Comparison of ENCODE assay signal across 12 mouse cellular contexts in genomic region chr13:113055826-113056225, GRCm38 (mm10). TPM values are rescaled to one million over a fixed set of nuclear protein-coding genes. Genes with fewer than 3 reads are reported as not detected.
A peak's percentile ranks its signal among the peaks of the same experiment; 100 is the strongest.
DNase-seq lines count a peak whose midpoint lies in the region; ATAC-seq lines count a peak whose summit lies in the region.
"Had no signal": no experiment of that assay in that cellular context is flagged by ENCODE, and none has a peak within 500 bp of the region (broad histone marks: within the 10 kb centered on the region; RNA-seq: fewer than 3 reads in every experiment).

No protein-coding gene starts in this region.

- 35% methylated on average over 8 of the region's 8 CpGs for WGBS in kidney, embryonic 15.5 days
- WGBS in midbrain, embryonic 14.5 days, result 35% methylated on average over 8 of the region's 8 CpGs
- WGBS in midbrain, embryonic 11.5 days, result 48% methylated on average over 8 of the region's 8 CpGs

- no peak overlapping the region for H3K27ac ChIP-seq in kidney, embryonic 15.5 days
- no peak overlapping the region for H3K27ac ChIP-seq in midbrain, embryonic 14.5 days (replicated peaks; ENCODE audit: low read depth, low read length)
- no peak overlapping the region for H3K27ac ChIP-seq in midbrain, embryonic 11.5 days (ENCODE audit: low read depth, low read length)
- H3K27ac ChIP-seq: limb, embryonic 15.5 days had no signal

- H3K4me1 ChIP-seq in kidney, embryonic 15.5 days, result no peaks in the 10 kb centered on the region
- no peaks in the 10 kb centered on the region for H3K4me1 ChIP-seq in midbrain, embryonic 14.5 days (ENCODE audit: control insufficient read depth, insufficient read depth, low read length)
- no peaks in the 10 kb centered on the region for H3K4me1 ChIP-seq in midbrain, embryonic 11.5 days (ENCODE audit: control insufficient read depth, insufficient read depth, low read length)
- H3K4me1 ChIP-seq: limb, embryonic 15.5 days had no signal

- no peaks in the 10 kb centered on the region for H3K36me3 ChIP-seq in kidney, embryonic 15.5 days
- H3K36me3 ChIP-seq in midbrain, embryonic 14.5 days (ENCODE audit: control insufficient read depth, insufficient read depth, low read length), result no peaks in the 10 kb centered on the region
- H3K36me3 ChIP-seq in midbrain, embryonic 11.5 days (ENCODE audit: control insufficient read depth, insufficient read depth, low read length), result no peaks in the 10 kb centered on the region
- H3K36me3 ChIP-seq: limb, embryonic 15.5 days had no signal

- H3K27me3 ChIP-seq in kidney, embryonic 15.5 days, result peaks cover 5% of the 10 kb centered on the region
- no peaks in the 10 kb centered on the region for H3K27me3 ChIP-seq in midbrain, embryonic 14.5 days (ENCODE audit: control insufficient read depth, insufficient read depth, low read length)
- no peaks in the 10 kb centered on the region for H3K27me3 ChIP-seq in midbrain, embryonic 11.5 days (ENCODE audit: control insufficient read depth, insufficient read depth, low read length)
- H3K27me3 ChIP-seq: limb, embryonic 15.5 days had no signal

- no peak overlapping the region for H3K4me3 ChIP-seq in kidney, embryonic 15.5 days (replicated peaks)
- no peak overlapping the region for H3K4me3 ChIP-seq in midbrain, embryonic 14.5 days (replicated peaks; ENCODE audit: low read depth, low read length)
- H3K4me3 ChIP-seq in midbrain, embryonic 11.5 days (ENCODE audit: low read depth, low read length), result no peak overlapping the region
- H3K4me3 ChIP-seq: limb, embryonic 15.5 days had no signal

- H3K4me2 ChIP-seq in kidney, embryonic 15.5 days, result no peak overlapping the region
- H3K4me2 ChIP-seq in midbrain, embryonic 14.5 days (ENCODE audit: low read length), result no peak overlapping the region
- H3K4me2 ChIP-seq in midbrain, embryonic 11.5 days, result no peak overlapping the region
- H3K4me2 ChIP-seq: limb, embryonic 15.5 days had no signal

- no peaks in the 10 kb centered on the region for H3K9me3 ChIP-seq in kidney, embryonic 15.5 days (replicated peaks)
- H3K9me3 ChIP-seq in midbrain, embryonic 14.5 days (ENCODE audit: control insufficient read depth, low read length), result no peaks in the 10 kb centered on the region
- no peaks in the 10 kb centered on the region for H3K9me3 ChIP-seq in midbrain, embryonic 11.5 days (ENCODE audit: control insufficient read depth, low read length)
- H3K9me3 ChIP-seq: limb, embryonic 15.5 days had no signal

- no peak for ATAC-seq in cerebellum, adult (ENCODE audit: insufficient number of reproducible peaks, low FRiP score, low TSS enrichment)
- ATAC-seq in kidney, embryonic 15.5 days (replicated peaks; ENCODE audit: low FRiP score), result no peak
- no peak for ATAC-seq in midbrain, embryonic 14.5 days (ENCODE audit: low FRiP score, low TSS enrichment)
- ATAC-seq in midbrain, embryonic 11.5 days (ENCODE audit: low FRiP score), result no peak
- ATAC-seq: forebrain, embryonic 14.5 days had no signal

- H3K9ac ChIP-seq in kidney, embryonic 15.5 days, result no peak overlapping the region
- no peak overlapping the region for H3K9ac ChIP-seq in midbrain, embryonic 14.5 days (replicated peaks; ENCODE audit: low read length)
- no peak overlapping the region for H3K9ac ChIP-seq in midbrain, embryonic 11.5 days (ENCODE audit: low read length)
- H3K9ac ChIP-seq: limb, embryonic 15.5 days had no signal

- DNase-seq in cerebellum, postnatal 14 days, result peak; percentile 44 to 45
- peak; percentile 45 for DNase-seq in kidney, postnatal 10 days
- DNase-seq in midbrain, embryonic 14.5 days, result peak; percentile 63
- DNase-seq in midbrain, embryonic 11.5 days (ENCODE audit: low spot score, missing footprints), result no peak
- peak; percentile 45 for DNase-seq in retina, postnatal 1 day
- DNase-seq in urinary bladder, adult 2 months (ENCODE audit: low spot score), result no peak
- DNase-seq: cerebellum, adult 9-11 months had no signal

RNA-seq across cellular contexts. Expression of gene Gpx8, which starts 9.6 kb away (rescaled TPM):
- polyA plus RNA-seq in kidney, embryonic 15.5 days (2015; fragmentation: Nextera tagmentation; extraction: Ambion mirVana), result 161 TPM in 2 replicates
- 35.3 and 53.0 TPM in 2 replicates for polyA plus RNA-seq in midbrain, embryonic 14.5 days (2014; fragmentation: Nextera tagmentation; extraction: Ambion mirVana)
- 117 and 123 TPM in 2 replicates for polyA plus RNA-seq in midbrain, embryonic 11.5 days (2014; fragmentation: Nextera tagmentation; extraction: Ambion mirVana)
- polyA plus RNA-seq in urinary bladder, adult 2 months (2012; rRNA removed), result 105 and 114 TPM in 2 replicates

RNA-seq across cellular contexts. Expression of gene Cdc20b, which starts 20.9 kb away (rescaled TPM):
- not detected in 2 replicates for polyA plus RNA-seq in kidney, embryonic 15.5 days (2015; fragmentation: Nextera tagmentation; extraction: Ambion mirVana)
- 0.13 and 0.75 TPM in 2 replicates for polyA plus RNA-seq in midbrain, embryonic 14.5 days (2014; fragmentation: Nextera tagmentation; extraction: Ambion mirVana)
- not detected in 2 replicates for polyA plus RNA-seq in midbrain, embryonic 11.5 days (2014; fragmentation: Nextera tagmentation; extraction: Ambion mirVana)
- not detected in 2 replicates for polyA plus RNA-seq in urinary bladder, adult 2 months (2012; rRNA removed)
- polyA plus RNA-seq: heart, embryonic 14.5 days; limb, embryonic 15.5 days had no signal

RNA-seq across cellular contexts. Expression of gene Gzma, which starts 45.0 kb away (rescaled TPM):
- not detected in 2 replicates for polyA plus RNA-seq in kidney, embryonic 15.5 days (2015; fragmentation: Nextera tagmentation; extraction: Ambion mirVana)
- polyA plus RNA-seq in midbrain, embryonic 14.5 days (2014; fragmentation: Nextera tagmentation; extraction: Ambion mirVana), result not detected in 2 replicates
- not detected in 2 replicates for polyA plus RNA-seq in midbrain, embryonic 11.5 days (2014; fragmentation: Nextera tagmentation; extraction: Ambion mirVana)
- 4.0 and 5.1 TPM in 2 replicates for polyA plus RNA-seq in urinary bladder, adult 2 months (2012; rRNA removed)
- polyA plus RNA-seq: forebrain, embryonic 14.5 days; heart, embryonic 14.5 days; limb, embryonic 15.5 days had no signal

Comparison
In these comparisons a context has a peak if more than half of its experiments do, and no peak if none do; other contexts are left out.
1. DNase-seq: peak in cerebellum, postnatal 14 days (2 of 2), kidney, postnatal 10 days (single experiment), midbrain, embryonic 14.5 days (single experiment) and retina, postnatal 1 day (single experiment); none in midbrain, embryonic 11.5 days (single experiment) and urinary bladder, adult 2 months (single experiment).